Mouse (Mus musculus) embryonic facial prominence, embryonic 12.5 days (tissue): ENCODE results near the gene Brf1. TPM values are rescaled to one million over a fixed set of nuclear protein-coding genes. Genes with fewer than 3 reads are reported as not detected.
A peak's percentile ranks its signal among the peaks of the same experiment; 100 is the strongest.

ENCODE experiments used
- ATAC-seq: fragments of 200-750 bp; cut with Nextera tagmentation; 2 replicates; pipeline ENCODE4 v1.8.0; 2017; ENCODE audit not compliant: insufficient number of reproducible peaks, insufficient read depth, low FRiP score, low TSS enrichment
- H3K27ac ChIP-seq: fragments of 300-500 bp; sonication (generic); 2 replicates; pipeline ENCODE4 v1.5.1; 2016; ENCODE audit warnings: mild to moderate bottlenecking
- H3K27me3 ChIP-seq: fragments of 300-500 bp; sonication (generic); 2 replicates; pipeline ENCODE4 v1.6.1; 2016; ENCODE audit warnings: mild to moderate bottlenecking, moderate library complexity
- H3K36me3 ChIP-seq: fragments of 300-500 bp; sonication (generic); 2 replicates; pipeline ENCODE4 v1.6.1; 2016; ENCODE audit warnings: mild to moderate bottlenecking
- H3K4me1 ChIP-seq: fragments of 300-500 bp; sonication (generic); 2 replicates; pipeline ENCODE4 v1.6.1; 2016
- H3K4me2 ChIP-seq: fragments of 300-500 bp; sonication (generic); replicated peaks from 2 replicates; pipeline ENCODE4 v1.6.1; 2016; ENCODE audit warnings: mild to moderate bottlenecking, moderate library complexity
- H3K4me3 ChIP-seq: fragments of 300-500 bp; sonication (generic); 2 replicates; pipeline ENCODE4 v1.5.1; 2016; ENCODE audit warnings: mild to moderate bottlenecking
- H3K9ac ChIP-seq: fragments of 300-500 bp; sonication (generic); 2 replicates; pipeline ENCODE4 v1.6.1; 2016; ENCODE audit warnings: mild to moderate bottlenecking, moderate library complexity
- H3K9me3 ChIP-seq: fragments of 300-500 bp; sonication (generic); 2 replicates; pipeline ENCODE4 v1.6.1; 2016; ENCODE audit warnings: mild to moderate bottlenecking, moderate library complexity
- WGBS: fragments of 180-500 bp; shearing (Covaris S2); methylation state at CpG from one replicate; pipeline ENCODE4 v1.1.7; 2016; 5-methylcytosine and 5-hydroxymethylcytosine counted together
- polyA plus RNA-seq: library from polyadenylated mRNA; unstranded; fragments of >200 nt; fragmentation: Nextera tagmentation; extraction: Ambion mirVana; gene quantifications from 2 replicates; pipeline ENCODE4 v1.2.1, GENCODE M21; 2016

The Brf1 gene
- polyA plus RNA-seq, 1 experiment from 2014 or later, result 81.9 TPM

- Histone ChIP-seq H3K4me2 (peak overlapping the region; percentile 72), H3K36me3 (peaks cover 15% of the 10 kb centered on the region), H3K9me3 (no peaks in the 10 kb centered on the region), H3K27me3 (no peaks in the 10 kb centered on the region), H3K9ac (peak overlapping the region; percentile 92), H3K4me1 (peaks cover 18% of the 10 kb centered on the region), H3K4me3 (peak overlapping the region; percentile 90), H3K27ac (peak overlapping the region; percentile 94)
- 1% methylated on average over 56 of the region's 56 CpGs for WGBS
- ATAC-seq, result no peak
These were observed 773 bp downstream of the Brf1 start for GRCm38 (mm10) chr12:112999569-113000293.

- Histone ChIP-seq H3K36me3 (peaks cover 33% of the 10 kb centered on the region), H3K4me3 (no peak overlapping the region)
These were observed 6.4 kb downstream of the Brf1 start for GRCm38 (mm10) chr12:112994153-112994552.

GRCm38 (mm10) chr12:112991444-112991843 is 9.1 kb downstream of the Brf1 start:
- Histone ChIP-seq H3K4me3 (no peak overlapping the region), H3K4me2 (no peak overlapping the region), H3K9me3 (no peaks in the 10 kb centered on the region), H3K4me1 (no peaks in the 10 kb centered on the region), H3K27ac (no peak overlapping the region), H3K36me3 (peaks cover 39% of the 10 kb centered on the region), H3K27me3 (no peaks in the 10 kb centered on the region), H3K9ac (no peak overlapping the region)
- ATAC-seq, result no peak
- WGBS, result 93% methylated on average over 2 of the region's 2 CpGs

More at GRCm38 (mm10) chr12:112994153-112994552, 6.4 kb downstream of the Brf1 start:
- ATAC-seq, result no peak
- Histone ChIP-seq H3K4me1 (peaks cover 13% of the 10 kb centered on the region), H3K4me2 (no peak overlapping the region), H3K27ac (no peak overlapping the region), H3K9me3 (no peaks in the 10 kb centered on the region), H3K27me3 (no peaks in the 10 kb centered on the region), H3K9ac (no peak overlapping the region)
- 83% methylated on average over 4 of the region's 4 CpGs for WGBS

GRCm38 (mm10) chr12:112990706-112991405 is 9.6 kb downstream of the Brf1 start:
- Histone ChIP-seq H3K9me3 (no peaks in the 10 kb centered on the region), H3K9ac (no peak overlapping the region), H3K27ac (no peak overlapping the region), H3K4me1 (no peaks in the 10 kb centered on the region), H3K36me3 (peaks cover 45% of the 10 kb centered on the region), H3K27me3 (no peaks in the 10 kb centered on the region), H3K4me3 (no peak overlapping the region), H3K4me2 (no peak overlapping the region)
- ATAC-seq, result no peak
- whole genome bisulfite sequencing, result 86% methylated on average over 5 of the region's 5 CpGs

GRCm38 (mm10) chr12:112987877-112988276 is 12.6 kb downstream of the Brf1 start:
- WGBS, result 62% methylated on average over 6 of the region's 6 CpGs

GRCm38 (mm10) chr12:112985346-112985745 is 15.2 kb downstream of the Brf1 start:
- H3K9me3 ChIP-seq, result no peaks in the 10 kb centered on the region
- no peak overlapping the region for H3K27ac ChIP-seq
- ATAC-seq, result no peak
- H3K36me3 ChIP-seq, result peaks cover 70% of the 10 kb centered on the region
- WGBS, result 93% methylated on average over 6 of the region's 6 CpGs
- no peak overlapping the region for H3K9ac ChIP-seq
- H3K27me3 ChIP-seq, result no peaks in the 10 kb centered on the region
- no peak overlapping the region for H3K4me3 ChIP-seq
- H3K4me1 ChIP-seq, result no peaks in the 10 kb centered on the region
- no peak overlapping the region for H3K4me2 ChIP-seq

More at GRCm38 (mm10) chr12:112987877-112988276, 12.6 kb downstream of the Brf1 start:
- Histone ChIP-seq H3K9ac (no peak overlapping the region), H3K4me3 (no peak overlapping the region), H3K4me1 (no peaks in the 10 kb centered on the region), H3K36me3 (peaks cover 62% of the 10 kb centered on the region), H3K4me2 (no peak overlapping the region), H3K27me3 (no peaks in the 10 kb centered on the region), H3K9me3 (no peaks in the 10 kb centered on the region), H3K27ac (no peak overlapping the region)
- no peak for ATAC-seq

GRCm38 (mm10) chr12:112982031-112982430 is 18.5 kb downstream of the Brf1 start:
- 95% methylated on average over 2 of the region's 2 CpGs for WGBS
- Histone ChIP-seq H3K9ac (no peak overlapping the region), H3K27me3 (no peaks in the 10 kb centered on the region), H3K4me3 (no peak overlapping the region), H3K27ac (no peak overlapping the region), H3K4me2 (no peak overlapping the region), H3K36me3 (peaks cover 90% of the 10 kb centered on the region), H3K4me1 (peaks cover 6% of the 10 kb centered on the region; the same call in 1 of the 2 replicates), H3K9me3 (no peaks in the 10 kb centered on the region)
- no peak for ATAC-seq

GRCm38 (mm10) chr12:112977156-112977555 is 23.3 kb downstream of the Brf1 start:
- Histone ChIP-seq H3K27me3 (no peaks in the 10 kb centered on the region), H3K4me1 (peaks cover 13% of the 10 kb centered on the region), H3K9me3 (no peaks in the 10 kb centered on the region), H3K4me3 (peak overlapping the region; percentile 67), H3K9ac (peak overlapping the region; percentile 80), H3K27ac (peak overlapping the region; percentile 87), H3K4me2 (peak overlapping the region; percentile 70), H3K36me3 (peaks cover 71% of the 10 kb centered on the region)
- 40% methylated on average over 12 of the region's 12 CpGs for WGBS
- no peak for ATAC-seq

GRCm38 (mm10) chr12:112976371-112977073 is 24.0 kb downstream of the Brf1 start, which contains the start of gene Btbd6:
Btbd6 (plus strand) TSS chr12:112976482.
- Histone ChIP-seq H3K9ac (peak within 1 kb of the TSS; percentile 80), H3K4me1 (peaks cover 13% of the 10 kb centered on the region), H3K27me3 (no peaks in the 10 kb centered on the region), H3K36me3 (peaks cover 71% of the 10 kb centered on the region), H3K27ac (peak within 1 kb of the TSS; percentile 87), H3K4me3 (peak within 1 kb of the TSS; percentile 67), H3K4me2 (peak within 1 kb of the TSS; percentile 70), H3K9me3 (no peaks in the 10 kb centered on the region)
- under 1% methylated on average over 79 of the region's 80 CpGs for WGBS
- peak; percentile 91 for ATAC-seq

- Histone ChIP-seq H3K27ac (no peak overlapping the region), H3K4me2 (no peak overlapping the region), H3K9me3 (no peaks in the 10 kb centered on the region), H3K36me3 (peaks cover 67% of the 10 kb centered on the region), H3K9ac (no peak overlapping the region), H3K4me3 (no peak overlapping the region), H3K4me1 (peaks cover 13% of the 10 kb centered on the region), H3K27me3 (no peaks in the 10 kb centered on the region)
- 89% methylated on average over 9 of the region's 9 CpGs for WGBS
- ATAC-seq, result no peak
These were observed 25.8 kb downstream of the Brf1 start for GRCm38 (mm10) chr12:112974736-112975135.

GRCm38 (mm10) chr12:112969616-112970015 is 30.9 kb downstream of the Brf1 start:
- 92% methylated on average over 6 of the region's 6 CpGs for WGBS
- H3K9me3 ChIP-seq, result no peaks in the 10 kb centered on the region
- no peak overlapping the region for H3K4me3 ChIP-seq
- no peaks in the 10 kb centered on the region for H3K27me3 ChIP-seq
- H3K4me1 ChIP-seq, result no peaks in the 10 kb centered on the region
- no peak for ATAC-seq
- H3K4me2 ChIP-seq, result no peak overlapping the region
- peaks cover 85% of the 10 kb centered on the region for H3K36me3 ChIP-seq
- H3K9ac ChIP-seq, result no peak overlapping the region
- H3K27ac ChIP-seq, result no peak overlapping the region
